Mouse (Mus musculus) stomach, postnatal 0 days (tissue): Measurements from ENCODE around the gene Cep95.

ENCODE experiments used
- CTCF ChIP-seq: IDR thresholded peaks from 2 replicates; pipeline ENCODE4 v1.5.1; 2016; ENCODE audit warnings: antibody characterized with exemption, low read depth, mild to moderate bottlenecking, moderate library complexity
- EP300 ChIP-seq: optimal IDR thresholded peaks from 2 replicates; pipeline ENCODE3; 2016; ENCODE audit warnings: antibody characterized with exemption

- peak; percentile 82 for TF ChIP-seq CTCF
- TF ChIP-seq EP300: no peak
Measured at GRCm38 (mm10) chr11:106742388-106742841, 46.6 kb upstream of the Cep95 start.
